Mouse (Mus musculus): ENCODE results near the gene Gm21677. TPM values are rescaled to one million over a fixed set of nuclear protein-coding genes. Genes with fewer than 3 reads are reported as not detected.
"Not testable (repeated sequence)": the region's sequence is repeated elsewhere in the genome, so short reads cannot be mapped to it uniquely, and the experiment has no call there.

Gene Gm21677
- polyA plus RNA-seq (2016; fragmentation: Nextera tagmentation; extraction: Ambion mirVana), result not detected in 2 replicates

DNA sequence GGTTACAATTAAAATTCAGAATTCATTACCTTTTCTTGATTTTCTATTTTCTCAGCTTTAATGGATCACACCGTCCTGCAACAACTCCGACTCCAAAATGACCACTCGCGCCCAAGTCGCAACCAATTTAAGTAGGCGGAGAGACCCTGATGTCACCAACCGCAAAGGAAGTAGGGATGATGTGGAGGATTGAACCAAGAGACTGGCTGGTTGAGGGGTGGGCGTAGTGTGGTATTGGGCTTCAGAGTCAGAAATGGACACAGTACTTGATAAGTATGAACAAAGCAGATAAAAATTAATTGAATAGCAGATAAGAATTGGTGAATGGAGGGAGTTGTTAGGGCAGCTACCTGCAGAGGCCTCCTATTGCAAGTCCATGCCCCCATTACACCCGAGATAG is at the start of gene Gm21677:
Gene Gm21677 (minus strand): TSS at position 101 of the 400 bp plus-strand sequence.
- not testable (repeated sequence) for H3K4me1 ChIP-seq; H3K36me3 ChIP-seq; H3K27me3 ChIP-seq (ENCODE audit: low read depth, poor library complexity, severe bottlenecking); H3K4me3 ChIP-seq; DNase-seq (ENCODE audit: low spot score); H3K9me3 ChIP-seq (replicated peaks); H3K27ac ChIP-seq (replicated peaks)
- no CpG with 5 or more reads among the region's 9 CpGs for WGBS

DNA sequence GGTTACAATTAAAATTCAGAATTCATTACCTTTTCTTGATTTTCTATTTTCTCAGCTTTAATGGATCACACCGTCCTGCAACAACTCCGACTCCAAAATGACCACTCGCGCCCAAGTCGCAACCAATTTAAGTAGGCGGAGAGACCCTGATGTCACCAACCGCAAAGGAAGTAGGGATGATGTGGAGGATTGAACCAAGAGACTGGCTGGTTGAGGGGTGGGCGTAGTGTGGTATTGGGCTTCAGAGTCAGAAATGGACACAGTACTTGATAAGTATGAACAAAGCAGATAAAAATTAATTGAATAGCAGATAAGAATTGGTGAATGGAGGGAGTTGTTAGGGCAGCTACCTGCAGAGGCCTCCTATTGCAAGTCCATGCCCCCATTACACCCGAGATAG is 39.0 kb upstream of the Gm21677 start, which contains the start of gene Gm21693:
Gene Gm21693 (minus strand): TSS at position 101 of the 400 bp plus-strand sequence.
- not testable (repeated sequence) for H3K4me1 ChIP-seq; DNase-seq (ENCODE audit: low spot score); H3K4me3 ChIP-seq

DNA sequence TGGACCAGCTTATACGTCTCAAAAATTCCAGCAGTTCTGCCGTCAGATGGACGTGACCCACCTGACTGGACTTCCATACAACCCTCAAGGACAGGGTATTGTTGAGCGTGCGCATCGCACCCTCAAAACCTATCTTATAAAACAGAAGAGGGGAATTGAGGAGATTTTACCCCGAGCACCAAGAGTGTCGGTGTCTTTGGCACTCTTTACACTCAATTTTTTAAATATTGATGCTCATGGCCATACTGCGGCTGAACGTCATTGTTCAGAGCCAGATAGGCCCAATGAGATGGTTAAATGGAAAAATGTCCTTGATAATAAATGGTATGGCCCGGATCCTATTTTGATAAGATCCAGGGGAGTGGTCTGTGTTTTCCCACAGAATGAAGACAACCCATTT is 34.4 kb upstream of the Gm21677 start:
- not testable (repeated sequence) for DNase-seq (ENCODE audit: low spot score); H3K27ac ChIP-seq (replicated peaks)
- WGBS, result no CpG with 5 or more reads among the region's 11 CpGs

More for the DNA sequence above, 39.0 kb upstream of the Gm21677 start, which contains the start of gene Gm21693:
- no CpG with 5 or more reads among the region's 9 CpGs for WGBS
- not testable (repeated sequence) for H3K27me3 ChIP-seq (ENCODE audit: low read depth, poor library complexity, severe bottlenecking); H3K36me3 ChIP-seq; H3K9me3 ChIP-seq (replicated peaks); H3K27ac ChIP-seq (replicated peaks)

More for the DNA sequence above, 34.4 kb upstream of the Gm21677 start:
- H3K4me1 ChIP-seq; H3K27me3 ChIP-seq (ENCODE audit: low read depth, poor library complexity, severe bottlenecking); H3K4me3 ChIP-seq; H3K36me3 ChIP-seq; H3K9me3 ChIP-seq (replicated peaks): not testable (repeated sequence)

Other genes starting within 250 kb of the Gm21677 start
- gene Gm21693, start 38.9 kb upstream of the Gm21677 start, polyA plus RNA-seq (2016; fragmentation: Nextera tagmentation; extraction: Ambion mirVana), result not detected in 2 replicates
- not detected in 2 replicates for gene Gm21704, start 103.7 kb upstream of the Gm21677 start, polyA plus RNA-seq (2016; fragmentation: Nextera tagmentation; extraction: Ambion mirVana)
- gene Gm21708, start 103.7 kb upstream of the Gm21677 start, polyA plus RNA-seq (2016; fragmentation: Nextera tagmentation; extraction: Ambion mirVana), result not detected in 2 replicates